Mouse (Mus musculus): ENCODE data around the gene H2afy. TPM values are rescaled to one million over a fixed set of nuclear protein-coding genes. Genes with fewer than 3 reads are reported as not detected.
A peak's percentile ranks its signal among the peaks of the same experiment; 100 is the strongest.

Gene H2afy
- polyA plus RNA-seq, 1 experiment from 2014 or later, result 120 TPM

DNA sequence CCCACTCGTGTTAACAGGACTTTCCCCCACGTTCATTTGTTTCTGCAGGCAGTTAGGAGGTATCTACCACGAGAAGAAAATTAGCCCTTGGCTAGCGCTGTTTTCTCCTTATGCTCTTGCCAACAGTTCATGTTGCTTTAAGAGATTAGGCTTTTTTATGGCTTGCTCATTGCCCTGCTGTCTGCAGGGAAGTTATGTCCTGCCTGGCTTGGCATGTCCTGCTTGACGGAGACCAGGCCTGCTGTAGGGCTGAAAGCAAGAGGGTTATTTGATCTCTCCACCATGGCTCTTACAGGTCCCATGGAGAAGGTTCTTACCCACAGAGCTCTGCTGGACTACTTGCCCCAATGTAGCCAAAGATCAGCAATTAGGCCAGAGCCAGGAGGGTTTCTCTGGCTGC, 18.9 kb upstream of the H2afy start:
- H3K9ac ChIP-seq (ENCODE audit: low read length), result peak overlapping the region; percentile 46; the same call in 1 of the 2 replicates
- no peaks in the 10 kb centered on the region for H3K9me3 ChIP-seq (replicated peaks; ENCODE audit: control insufficient read depth, low read length)
- peak overlapping the region; percentile 96 for H3K27ac ChIP-seq (ENCODE audit: low read length)
- H3K36me3 ChIP-seq (ENCODE audit: control insufficient read depth, insufficient read depth), result no peaks in the 10 kb centered on the region
- peaks cover 36% of the 10 kb centered on the region for H3K4me1 ChIP-seq (ENCODE audit: control insufficient read depth, insufficient read depth, low read length)
- no peaks in the 10 kb centered on the region for H3K27me3 ChIP-seq (ENCODE audit: control insufficient read depth, insufficient read depth, low read length)
- 17% methylated on average over 5 of the region's 5 CpGs for WGBS
- H3K4me2 ChIP-seq (ENCODE audit: low read depth, low read length), result no peak overlapping the region
- ATAC-seq (replicated peaks; ENCODE audit: extremely low read depth, insufficient read depth, low FRiP score), result peak; percentile 79
- no peak overlapping the region for H3K4me3 ChIP-seq (ENCODE audit: low read length)

- H3K4me3 ChIP-seq (ENCODE audit: low read length), result no peak overlapping the region
- ATAC-seq (replicated peaks; ENCODE audit: extremely low read depth, insufficient read depth, low FRiP score), result no peak
These were observed 16.8 kb upstream of the H2afy start for GRCm38 (mm10) chr13:56152773-56153460.

GRCm38 (mm10) chr13:56151404-56152226, 15.5 kb upstream of the H2afy start:
- Histone ChIP-seq H3K4me3 (ENCODE audit: low read length) (peak overlapping the region; percentile 38), H3K27ac (ENCODE audit: low read length) (peak overlapping the region; percentile 54), H3K27me3 (ENCODE audit: control insufficient read depth, insufficient read depth, low read length) (no peaks in the 10 kb centered on the region), H3K9ac (ENCODE audit: low read length) (peak overlapping the region; percentile 36), H3K9me3 (replicated peaks; ENCODE audit: control insufficient read depth, low read length) (no peaks in the 10 kb centered on the region), H3K36me3 (ENCODE audit: control insufficient read depth, insufficient read depth) (no peaks in the 10 kb centered on the region), H3K4me2 (ENCODE audit: low read depth, low read length) (peak overlapping the region; percentile 56), H3K4me1 (ENCODE audit: control insufficient read depth, insufficient read depth, low read length) (peaks cover 23% of the 10 kb centered on the region)
- 34% methylated on average over 22 of the region's 22 CpGs for WGBS
- peak; percentile 58 for ATAC-seq (replicated peaks; ENCODE audit: extremely low read depth, insufficient read depth, low FRiP score)

More at GRCm38 (mm10) chr13:56152773-56153460, 16.8 kb upstream of the H2afy start:
- no peak overlapping the region for H3K4me2 ChIP-seq (ENCODE audit: low read depth, low read length)
- peaks cover 23% of the 10 kb centered on the region for H3K4me1 ChIP-seq (ENCODE audit: control insufficient read depth, insufficient read depth, low read length)
- H3K9me3 ChIP-seq (replicated peaks; ENCODE audit: control insufficient read depth, low read length), result no peaks in the 10 kb centered on the region
- no peaks in the 10 kb centered on the region for H3K36me3 ChIP-seq (ENCODE audit: control insufficient read depth, insufficient read depth)
- 65% methylated on average over 7 of the region's 7 CpGs for WGBS
- H3K27me3 ChIP-seq (ENCODE audit: control insufficient read depth, insufficient read depth, low read length), result no peaks in the 10 kb centered on the region
- no peak overlapping the region for H3K9ac ChIP-seq (ENCODE audit: low read length)
- no peak overlapping the region for H3K27ac ChIP-seq (ENCODE audit: low read length)

DNA sequence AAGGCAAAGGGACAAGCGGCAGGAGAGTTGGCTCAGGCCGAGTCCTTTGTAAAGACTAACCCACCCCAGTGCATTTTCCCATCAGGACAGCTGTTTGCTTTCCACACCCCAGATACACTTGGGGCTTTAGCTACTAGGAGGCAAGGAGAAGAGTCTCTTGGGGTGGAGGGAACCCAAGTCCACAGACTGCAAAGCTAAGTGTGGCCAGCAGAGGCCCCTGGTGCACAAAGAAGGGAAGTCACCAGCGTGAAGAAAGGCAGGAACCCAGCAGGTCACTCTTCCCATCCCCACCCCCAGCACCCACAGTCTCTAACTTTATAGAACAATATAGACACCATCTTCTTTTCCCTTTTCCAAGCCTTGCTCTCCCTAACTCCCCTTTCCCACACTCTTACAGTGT, 9.4 kb upstream of the H2afy start:
- 34% methylated on average over 3 of the region's 3 CpGs for WGBS
- no peak overlapping the region for H3K27ac ChIP-seq (ENCODE audit: low read length)
- no peak; the same call in 1 of the 2 replicates for ATAC-seq (replicated peaks; ENCODE audit: extremely low read depth, insufficient read depth, low FRiP score)

GRCm38 (mm10) chr13:56144021-56144420, 7.9 kb upstream of the H2afy start:
- Histone ChIP-seq H3K9ac (ENCODE audit: low read length) (no peak overlapping the region), H3K4me1 (ENCODE audit: control insufficient read depth, insufficient read depth, low read length) (no peaks in the 10 kb centered on the region), H3K9me3 (replicated peaks; ENCODE audit: control insufficient read depth, low read length) (no peaks in the 10 kb centered on the region), H3K36me3 (ENCODE audit: control insufficient read depth, insufficient read depth) (no peaks in the 10 kb centered on the region), H3K27ac (ENCODE audit: low read length) (no peak overlapping the region), H3K4me3 (ENCODE audit: low read length) (no peak overlapping the region), H3K4me2 (ENCODE audit: low read depth, low read length) (no peak overlapping the region), H3K27me3 (ENCODE audit: control insufficient read depth, insufficient read depth, low read length) (no peaks in the 10 kb centered on the region)
- no peak for ATAC-seq (replicated peaks; ENCODE audit: extremely low read depth, insufficient read depth, low FRiP score)
- WGBS, result 60% methylated on average over 2 of the region's 2 CpGs

More for the DNA sequence above, 9.4 kb upstream of the H2afy start:
- no peak overlapping the region for H3K4me3 ChIP-seq (ENCODE audit: low read length)
- H3K9me3 ChIP-seq (replicated peaks; ENCODE audit: control insufficient read depth, low read length), result no peaks in the 10 kb centered on the region
- no peak overlapping the region for H3K4me2 ChIP-seq (ENCODE audit: low read depth, low read length)
- H3K4me1 ChIP-seq (ENCODE audit: control insufficient read depth, insufficient read depth, low read length), result no peaks in the 10 kb centered on the region
- no peaks in the 10 kb centered on the region for H3K36me3 ChIP-seq (ENCODE audit: control insufficient read depth, insufficient read depth)
- no peaks in the 10 kb centered on the region for H3K27me3 ChIP-seq (ENCODE audit: control insufficient read depth, insufficient read depth, low read length)
- no peak overlapping the region for H3K9ac ChIP-seq (ENCODE audit: low read length)

GRCm38 (mm10) chr13:56143151-56143513, 7.0 kb upstream of the H2afy start:
- Histone ChIP-seq H3K27me3 (ENCODE audit: control insufficient read depth, insufficient read depth, low read length) (no peaks in the 10 kb centered on the region), H3K9me3 (replicated peaks; ENCODE audit: control insufficient read depth, low read length) (no peaks in the 10 kb centered on the region), H3K4me2 (ENCODE audit: low read depth, low read length) (no peak overlapping the region), H3K9ac (ENCODE audit: low read length) (no peak overlapping the region), H3K36me3 (ENCODE audit: control insufficient read depth, insufficient read depth) (no peaks in the 10 kb centered on the region), H3K4me1 (ENCODE audit: control insufficient read depth, insufficient read depth, low read length) (no peaks in the 10 kb centered on the region), H3K27ac (ENCODE audit: low read length) (no peak overlapping the region), H3K4me3 (ENCODE audit: low read length) (no peak overlapping the region)
- no peak for ATAC-seq (replicated peaks; ENCODE audit: extremely low read depth, insufficient read depth, low FRiP score)
- WGBS, result 40% methylated on average over 7 of the region's 7 CpGs

DNA sequence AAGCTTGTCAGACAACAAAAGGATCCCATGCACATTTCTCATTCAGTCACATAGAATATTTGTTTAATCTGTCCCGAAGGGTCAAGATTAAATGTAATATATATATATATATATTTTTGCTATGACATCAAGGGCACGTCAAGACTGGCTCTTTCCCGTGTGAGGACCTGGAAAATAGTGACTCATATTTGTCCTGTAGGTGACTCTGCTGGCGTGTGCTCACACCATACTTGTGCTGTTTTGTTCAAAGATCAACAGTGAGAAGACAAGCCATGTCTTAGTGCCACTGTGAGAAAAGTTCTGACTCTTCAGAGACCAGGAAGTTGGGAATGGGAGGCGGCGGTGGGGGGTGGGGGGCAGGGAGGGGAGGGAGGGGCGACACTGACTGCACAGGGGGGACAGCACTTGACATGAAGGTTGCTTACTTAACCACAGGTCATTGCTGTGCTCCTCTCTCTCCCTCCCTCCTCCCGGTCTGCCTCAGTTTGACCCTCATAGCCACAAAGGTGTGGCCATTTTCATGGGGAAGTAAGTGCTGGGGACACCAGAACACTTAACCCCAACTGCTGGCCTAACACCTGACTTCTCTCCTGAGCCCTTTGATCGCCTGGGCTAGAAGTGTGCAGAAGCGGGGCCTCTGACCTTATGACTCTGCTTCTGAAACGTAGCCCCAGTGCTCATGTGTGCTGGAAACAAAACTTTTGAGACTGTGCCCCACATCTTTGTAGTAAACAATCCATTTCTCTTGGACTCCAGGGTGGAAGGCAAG, 6.4 kb upstream of the H2afy start:
- Histone ChIP-seq H3K9ac (ENCODE audit: low read length) (no peak overlapping the region), H3K36me3 (ENCODE audit: control insufficient read depth, insufficient read depth) (no peaks in the 10 kb centered on the region), H3K27ac (ENCODE audit: low read length) (no peak overlapping the region), H3K4me2 (ENCODE audit: low read depth, low read length) (no peak overlapping the region), H3K4me1 (ENCODE audit: control insufficient read depth, insufficient read depth, low read length) (no peaks in the 10 kb centered on the region), H3K27me3 (ENCODE audit: control insufficient read depth, insufficient read depth, low read length) (no peaks in the 10 kb centered on the region), H3K4me3 (ENCODE audit: low read length) (no peak overlapping the region), H3K9me3 (replicated peaks; ENCODE audit: control insufficient read depth, low read length) (no peaks in the 10 kb centered on the region)
- no peak; the same call in 1 of the 2 replicates for ATAC-seq (replicated peaks; ENCODE audit: extremely low read depth, insufficient read depth, low FRiP score)
- 32% methylated on average over 10 of the region's 11 CpGs for WGBS

DNA sequence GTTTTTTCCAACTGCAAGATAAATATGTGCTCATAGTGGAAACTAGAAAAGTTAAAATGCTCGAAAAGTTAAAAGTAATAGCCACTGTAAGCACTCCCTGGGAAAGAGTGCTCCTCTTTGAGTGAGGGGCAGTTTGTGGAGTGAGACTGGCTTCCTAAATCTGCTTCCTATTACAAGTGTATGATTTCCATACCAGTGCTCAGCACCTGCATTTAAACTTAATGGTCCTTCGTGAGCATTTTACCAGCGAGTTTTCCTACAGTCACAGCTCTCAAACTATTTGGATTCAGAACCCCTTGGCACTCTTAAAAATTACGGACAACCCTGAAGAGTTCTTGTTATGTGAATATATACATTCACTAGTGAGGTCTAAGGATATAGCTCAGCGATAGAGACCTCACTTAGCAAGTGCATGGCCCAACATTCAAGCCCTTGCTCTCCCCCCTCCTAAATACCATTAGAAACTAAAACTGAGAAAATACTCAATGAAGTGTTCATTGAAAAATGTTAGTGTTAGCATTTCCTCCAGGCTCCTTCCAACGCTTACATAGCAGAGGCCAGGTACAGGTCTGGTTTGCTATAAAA, 3.1 kb upstream of the H2afy start:
- WGBS, result 57% methylated on average over 6 of the region's 6 CpGs
- ATAC-seq (replicated peaks; ENCODE audit: extremely low read depth, insufficient read depth, low FRiP score), result no peak
- H3K9me3 ChIP-seq (replicated peaks; ENCODE audit: control insufficient read depth, low read length), result no peaks in the 10 kb centered on the region

More for the DNA sequence above, 3.1 kb upstream of the H2afy start:
- Histone ChIP-seq H3K4me1 (ENCODE audit: control insufficient read depth, insufficient read depth, low read length) (peaks cover 7% of the 10 kb centered on the region), H3K4me3 (ENCODE audit: low read length) (no peak overlapping the region), H3K36me3 (ENCODE audit: control insufficient read depth, insufficient read depth) (no peaks in the 10 kb centered on the region), H3K9ac (ENCODE audit: low read length) (no peak overlapping the region), H3K27ac (ENCODE audit: low read length) (no peak overlapping the region), H3K27me3 (ENCODE audit: control insufficient read depth, insufficient read depth, low read length) (no peaks in the 10 kb centered on the region), H3K4me2 (ENCODE audit: low read depth, low read length) (no peak overlapping the region)

All from heart, embryonic 16.5 days (tissue).